Mouse (Mus musculus) forebrain, embryonic 11.5 days (tissue): ENCODE results near the gene Mcu. TPM values are rescaled to one million over a fixed set of nuclear protein-coding genes. Genes with fewer than 3 reads are reported as not detected.

Experiments used
- ATAC-seq: fragments of 200-750 bp; cut with Nextera tagmentation; replicated peaks from 2 replicates; pipeline ENCODE4 v1.8.0; 2017; ENCODE audit warnings: moderate TSS enrichment; ENCODE audit not compliant: low FRiP score
- DNase-seq: peaks from one replicate; pipeline ENCODE4 v3.0.0-alpha.2; 2017; ENCODE audit warnings: low spot score
- H3K27ac ChIP-seq: fragments of 300-500 bp; sonication (generic); 2 replicates; pipeline ENCODE4 v1.5.1; 2014; ENCODE audit warnings: low read depth, low read length
- H3K27me3 ChIP-seq: fragments of 300-500 bp; sonication (generic); 2 replicates; pipeline ENCODE4 v1.6.1; 2014; ENCODE audit warnings: mild to moderate bottlenecking, low read length, mixed read lengths; ENCODE audit not compliant: control insufficient read depth, insufficient read depth
- H3K36me3 ChIP-seq: fragments of 300-500 bp; sonication (generic); 2 replicates; pipeline ENCODE4 v1.6.1; 2014; ENCODE audit warnings: mild to moderate bottlenecking, low read length, moderate library complexity, mixed read lengths; ENCODE audit not compliant: control insufficient read depth, insufficient read depth
- H3K4me1 ChIP-seq: fragments of 300-500 bp; sonication (generic); replicated peaks from 2 replicates; pipeline ENCODE4 v1.6.1; 2014; ENCODE audit warnings: low read length, mixed read lengths; ENCODE audit not compliant: control insufficient read depth, insufficient read depth
- H3K4me2 ChIP-seq: fragments of 300-500 bp; sonication (generic); 2 replicates; pipeline ENCODE4 v1.6.1; 2014; ENCODE audit warnings: low read depth, mild to moderate bottlenecking, low read length, moderate library complexity, mixed read lengths; ENCODE audit not compliant: severe bottlenecking
- H3K4me3 ChIP-seq: fragments of 300-500 bp; sonication (generic); 2 replicates; pipeline ENCODE4 v1.5.1; 2014; ENCODE audit warnings: low read depth, low read length
- H3K9ac ChIP-seq: fragments of 300-500 bp; sonication (generic); 2 replicates; pipeline ENCODE4 v1.6.1; 2014; ENCODE audit warnings: low read length
- H3K9me3 ChIP-seq: fragments of 300-500 bp; sonication (generic); 2 replicates; pipeline ENCODE4 v1.6.1; 2016; ENCODE audit warnings: low read length, mixed read lengths; ENCODE audit not compliant: control insufficient read depth
- WGBS: fragments of 180-500 bp; shearing (Covaris S2); extraction: QIAGEN DNeasy Blood & Tissue Kit; methylation state at CpG from one replicate; pipeline ENCODE4 v1.1.7; 2014; 5-methylcytosine and 5-hydroxymethylcytosine counted together
- polyA plus RNA-seq: library from polyadenylated mRNA; unstranded; fragments of >200 nt; fragmentation: Nextera tagmentation; extraction: Ambion mirVana; gene quantifications from 2 replicates; pipeline ENCODE4 v1.2.1, GENCODE M21; 2014

The Mcu gene
- polyA plus RNA-seq, 1 experiment from 2014 or later = 22.3 TPM

GRCm38 (mm10) chr10:59408499-59408898 is 208.0 kb downstream of the Mcu start:
- H3K27me3 ChIP-seq = no peaks in the 10 kb centered on the region
- H3K36me3 ChIP-seq = no peaks in the 10 kb centered on the region
- H3K9me3 ChIP-seq = no peaks in the 10 kb centered on the region
- H3K27ac ChIP-seq = no peak overlapping the region
- ATAC-seq (no peak), DNase-seq (no peak)
- no peak overlapping the region for H3K9ac ChIP-seq
- no peaks in the 10 kb centered on the region for H3K4me1 ChIP-seq
- H3K4me2 ChIP-seq = no peak overlapping the region
- H3K4me3 ChIP-seq = no peak overlapping the region
- 73% methylated on average over 6 of the region's 6 CpGs for WGBS

GRCm38 (mm10) chr10:59403793-59404149 is 212.7 kb downstream of the Mcu start:
- no peak for DNase-seq
- no peak overlapping the region for H3K27ac ChIP-seq

GRCm38 (mm10) chr10:59402899-59403792 is 213.3 kb downstream of the Mcu start, which contains the start of gene Pla2g12b:
TSS of gene Pla2g12b (plus strand) at chr10:59403660.
- Histone ChIP-seq H3K27ac (no peak within 1 kb of the TSS), H3K9ac (no peak within 1 kb of the TSS), H3K4me2 (no peak within 1 kb of the TSS), H3K9me3 (no peaks in the 10 kb centered on the region), H3K27me3 (no peaks in the 10 kb centered on the region), H3K36me3 (no peaks in the 10 kb centered on the region), H3K4me3 (no peak within 1 kb of the TSS), H3K4me1 (no peaks in the 10 kb centered on the region)
- no peak for ATAC-seq
- WGBS = 77% methylated on average over 21 of the region's 21 CpGs
- DNase-seq = no peak

More at GRCm38 (mm10) chr10:59403793-59404149, 212.7 kb downstream of the Mcu start:
- Histone ChIP-seq H3K27me3 (no peaks in the 10 kb centered on the region), H3K9me3 (no peaks in the 10 kb centered on the region), H3K9ac (no peak overlapping the region), H3K36me3 (no peaks in the 10 kb centered on the region), H3K4me1 (no peaks in the 10 kb centered on the region), H3K4me3 (no peak overlapping the region), H3K4me2 (no peak overlapping the region)
- no peak for ATAC-seq
- 72% methylated on average over 10 of the region's 10 CpGs for WGBS

Other genes starting within 250 kb of the Mcu start
- 1.4 and 7.5 TPM in 2 replicates for gene Gm10273, start 221.1 kb downstream of the Mcu start, polyA plus RNA-seq
- not detected in 2 replicates for gene Pla2g12b, start 213.0 kb downstream of the Mcu start, polyA plus RNA-seq
- gene Oit3, start 174.9 kb downstream of the Mcu start, polyA plus RNA-seq = 0.23 and 0.72 TPM in 2 replicates
- not detected in 2 replicates for gene Gm10322, start 629 bp downstream of the Mcu start, polyA plus RNA-seq
- 65.0 and 69.3 TPM in 2 replicates for gene Micu1, start 85.8 kb upstream of the Mcu start, polyA plus RNA-seq